10 mouse cellular contexts compared by ENCODE assay signal in the genomic region with DNA sequence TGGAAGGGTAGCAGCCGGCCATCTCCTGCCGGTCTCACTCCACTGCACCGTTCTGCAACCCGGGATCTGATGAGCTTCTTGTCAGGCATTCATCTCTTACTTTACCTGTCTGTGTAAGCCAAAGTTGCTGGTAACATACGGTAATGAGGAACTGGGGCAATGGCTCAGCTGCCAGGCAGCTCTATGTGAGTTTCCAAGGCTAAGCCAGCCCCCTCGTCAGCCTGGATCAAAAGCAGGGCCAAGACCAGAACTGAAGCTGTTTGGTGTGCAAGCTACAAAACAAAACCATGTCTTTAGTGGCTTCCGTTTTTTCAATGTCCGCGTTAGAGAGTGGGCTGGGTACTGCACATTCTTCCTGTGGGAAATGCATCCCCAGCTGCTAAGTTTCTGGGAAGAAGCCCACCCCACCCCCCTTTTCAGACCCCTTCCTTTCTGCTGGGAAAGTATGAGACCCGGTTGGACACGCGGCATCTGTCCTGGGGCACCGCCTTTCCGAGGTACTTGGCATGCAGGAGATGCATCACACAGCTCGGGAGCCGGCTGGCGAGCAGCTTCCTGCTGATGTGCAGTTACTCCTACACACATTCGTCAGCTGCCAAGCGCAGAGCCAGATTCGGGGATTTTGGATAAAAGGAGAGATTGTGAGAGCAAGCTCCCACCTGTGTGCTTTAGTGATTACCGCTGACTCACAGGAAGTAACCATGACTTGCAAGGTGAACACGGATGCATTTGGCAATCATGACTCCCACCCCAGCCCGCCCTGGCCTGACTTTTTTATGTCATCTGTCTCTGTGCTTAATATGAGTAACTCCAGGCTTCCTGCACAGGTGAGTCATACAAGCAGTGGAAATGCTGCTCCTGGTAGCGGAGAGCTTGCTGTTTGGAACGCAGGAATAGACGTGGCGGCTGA. TPM values are rescaled to one million over a fixed set of nuclear protein-coding genes. Genes with fewer than 3 reads are reported as not detected.
DNase-seq lines count a peak whose midpoint lies in the region; ATAC-seq and TF ChIP-seq lines count a peak whose summit lies in the region.
"Had no signal": no experiment of that assay in that cellular context is flagged by ENCODE, and none has a peak within 500 bp of the region (broad histone marks: within the 10 kb centered on the region; RNA-seq: fewer than 3 reads in every experiment).

No protein-coding gene starts in this region.

- H3K79me2 ChIP-seq in heart, adult 2 months (replicated peaks; ENCODE audit: control insufficient read depth, insufficient read depth, low read length) = no peaks in the 10 kb centered on the region

- no peaks in the 10 kb centered on the region for H3K27me3 ChIP-seq in heart, adult 2 months (ENCODE audit: control insufficient read depth, insufficient read depth, low read length)
- no peaks in the 10 kb centered on the region for H3K27me3 ChIP-seq in hindbrain, embryonic 15.5 days
- peaks cover 28% of the 10 kb centered on the region for H3K27me3 ChIP-seq in liver, embryonic 11.5 days (replicated peaks; ENCODE audit: control insufficient read depth, insufficient read depth, low read length)

- intact Hi-C loops in heart, adult 2 months (cut with DNase I) = no loop called here
- intact Hi-C loops in left cerebral cortex, postnatal 36 days (cut with DNase I) = no loop called here

- H3K27ac ChIP-seq in heart, adult 2 months = no peak overlapping the region
- peak overlapping the region; percentile 32 for H3K27ac ChIP-seq in hindbrain, embryonic 15.5 days (replicated peaks)
- H3K27ac ChIP-seq in liver, embryonic 11.5 days (ENCODE audit: low read depth, low read length) = no peak overlapping the region; the same call in 1 of the 2 replicates
- H3K27ac ChIP-seq: kidney, postnatal 0 days had no signal

- TF ChIP-seq POLR2A in heart, adult 2 months (IDR thresholded peaks at IDR 0.05; ENCODE audit: insufficient read depth, low read depth, low read length) = no peak

- WGBS in heart, adult 2 months = 56% methylated on average over 27 of the region's 27 CpGs
- 51% methylated on average over 27 of the region's 27 CpGs for WGBS in hindbrain, embryonic 15.5 days
- 66% methylated on average over 27 of the region's 27 CpGs for WGBS in liver, embryonic 11.5 days

- no peak overlapping the region for H3K4me3 ChIP-seq in heart, adult 2 months
- H3K4me3 ChIP-seq in hindbrain, embryonic 15.5 days = no peak overlapping the region
- H3K4me3 ChIP-seq in liver, embryonic 11.5 days (ENCODE audit: low read depth, low read length) = no peak overlapping the region

- peaks cover 5% of the 10 kb centered on the region; the same call in 1 of the 2 replicates for H3K4me1 ChIP-seq in heart, adult 2 months (ENCODE audit: control insufficient read depth, insufficient read depth, low read length)
- H3K4me1 ChIP-seq in hindbrain, embryonic 15.5 days (replicated peaks) = peaks cover 28% of the 10 kb centered on the region
- H3K4me1 ChIP-seq in liver, embryonic 11.5 days (replicated peaks; ENCODE audit: control insufficient read depth, insufficient read depth, low read length) = peaks cover 21% of the 10 kb centered on the region

- DNase-seq in heart, adult 11 months = peak; percentile 89
- DNase-seq in heart, adult 2 months = no peak
- peak; percentile 60 for DNase-seq in MN1 (ENCODE audit: low spot score)
- DNase-seq in left cerebral cortex, postnatal 36 days (ENCODE audit: low spot score in 2 of 2) = peak; percentile 84
- no peak for DNase-seq in liver, embryonic 11.5 days (ENCODE audit: low spot score)
- no peak for DNase-seq in spleen, adult 18-20 months
- DNase-seq: embryo, embryonic 11 days had no signal

- ATAC-seq in hindbrain, embryonic 15.5 days (ENCODE audit: low FRiP score, low read depth) = no peak
- ATAC-seq in liver, embryonic 11.5 days (replicated peaks; ENCODE audit: low FRiP score) = no peak
- ATAC-seq in erythroid progenitor cell, adult 5-6 weeks (replicated peaks; ENCODE audit: low FRiP score, poor library complexity, severe bottlenecking) = no peak

- TF ChIP-seq CTCF in heart, adult 2 months (IDR thresholded peaks at IDR 0.05) = no peak

- H3K9me3 ChIP-seq in hindbrain, embryonic 15.5 days = no peaks in the 10 kb centered on the region
- H3K9me3 ChIP-seq in liver, embryonic 11.5 days (ENCODE audit: control insufficient read depth, low read length) = no peaks in the 10 kb centered on the region

- no peak overlapping the region for H3K4me2 ChIP-seq in hindbrain, embryonic 15.5 days
- H3K4me2 ChIP-seq in liver, embryonic 11.5 days = no peak overlapping the region

- no peak for TF ChIP-seq EP300 in heart, adult 2 months (IDR thresholded peaks at IDR 0.05; ENCODE audit: insufficient read depth, low read depth, low read length)

- no peak overlapping the region for H3K9ac ChIP-seq in heart, adult 2 months (ENCODE audit: low read depth, low read length)
- no peak overlapping the region for H3K9ac ChIP-seq in hindbrain, embryonic 15.5 days
- H3K9ac ChIP-seq in liver, embryonic 11.5 days (ENCODE audit: low read depth, low read length) = no peak overlapping the region

- no peaks in the 10 kb centered on the region; the same call in 1 of the 2 replicates for H3K36me3 ChIP-seq in heart, adult 2 months (ENCODE audit: control insufficient read depth, insufficient read depth, low read length)
- peaks cover 25% of the 10 kb centered on the region for H3K36me3 ChIP-seq in hindbrain, embryonic 15.5 days
- peaks cover 26% of the 10 kb centered on the region for H3K36me3 ChIP-seq in liver, embryonic 11.5 days (ENCODE audit: control insufficient read depth, insufficient read depth, low read length)

RNA-seq across cellular contexts. Expression of a gene that starts 3.2 kb away (rescaled TPM):
- not detected for total RNA-seq in heart, adult 2 months (2021)
- polyA plus RNA-seq in heart, adult 2 months (2012; rRNA removed) = 0.16 and 0.20 TPM in 2 replicates
- 16.5 and 20.3 TPM in 2 replicates for polyA plus RNA-seq in hindbrain, embryonic 15.5 days (2015; fragmentation: Nextera tagmentation; extraction: Ambion mirVana)
- total RNA-seq in left cerebral cortex, postnatal 36 days (2021) = 10 to 100 TPM; 66.7 to 74.0 TPM
- polyA plus RNA-seq in liver, embryonic 11.5 days (2014; fragmentation: Nextera tagmentation; extraction: Ambion mirVana) = 0.81 and 0.99 TPM in 2 replicates
- total RNA-seq in erythroid progenitor cell, adult 5-6 weeks (2015; ENCODE audit: low replicate concordance) = 1.8 and 3.8 TPM in 2 replicates
- total RNA-seq in erythroid progenitor cell, adult 5-6 weeks (2017; ENCODE audit: low replicate concordance) = 3.5 and 3.8 TPM in 2 replicates

RNA-seq across cellular contexts. Expression of a gene that starts 3.2 kb away (rescaled TPM):
- under 1 TPM in 1 of 2 experiments, not detected in 1; 0.18 TPM for total RNA-seq in heart, adult 2 months (2021)
- 0.29 and 0.55 TPM in 2 replicates for polyA plus RNA-seq in heart, adult 2 months (2012; rRNA removed)
- polyA plus RNA-seq in hindbrain, embryonic 15.5 days (2015; fragmentation: Nextera tagmentation; extraction: Ambion mirVana) = 3.9 and 4.5 TPM in 2 replicates
- 10 to 100 TPM; 24.5 to 29.4 TPM for total RNA-seq in left cerebral cortex, postnatal 36 days (2021)
- 0.34 and 0.58 TPM in 2 replicates for polyA plus RNA-seq in liver, embryonic 11.5 days (2014; fragmentation: Nextera tagmentation; extraction: Ambion mirVana)
- 0.72 and 2.5 TPM in 2 replicates for total RNA-seq in erythroid progenitor cell, adult 5-6 weeks (2015; ENCODE audit: low replicate concordance)
- 1.3 TPM in 1 of 2 replicates, not detected in the other for total RNA-seq in erythroid progenitor cell, adult 5-6 weeks (2017; ENCODE audit: low replicate concordance)

RNA-seq across cellular contexts. Expression of a gene that starts 30.9 kb away (rescaled TPM):
- total RNA-seq in heart, adult 2 months (2021) = 10 to 100 TPM; 74.7 to 85.0 TPM
- 48.0 and 83.9 TPM in 2 replicates for polyA plus RNA-seq in heart, adult 2 months (2012; rRNA removed)
- 173 and 185 TPM in 2 replicates for polyA plus RNA-seq in hindbrain, embryonic 15.5 days (2015; fragmentation: Nextera tagmentation; extraction: Ambion mirVana)
- total RNA-seq in left cerebral cortex, postnatal 36 days (2021) = 100 to 1,000 TPM; 178 to 184 TPM
- polyA plus RNA-seq in liver, embryonic 11.5 days (2014; fragmentation: Nextera tagmentation; extraction: Ambion mirVana) = 78.3 and 80.4 TPM in 2 replicates
- 196 and 200 TPM in 2 replicates for total RNA-seq in erythroid progenitor cell, adult 5-6 weeks (2015; ENCODE audit: low replicate concordance)
- total RNA-seq in erythroid progenitor cell, adult 5-6 weeks (2017; ENCODE audit: low replicate concordance) = 276 and 356 TPM in 2 replicates

RNA-seq across cellular contexts. Expression of a gene that starts 57.5 kb away (rescaled TPM):
- 10 to 100 TPM; 63.2 to 68.9 TPM for total RNA-seq in heart, adult 2 months (2021)
- polyA plus RNA-seq in heart, adult 2 months (2012; rRNA removed) = 84.4 and 96.9 TPM in 2 replicates
- polyA plus RNA-seq in hindbrain, embryonic 15.5 days (2015; fragmentation: Nextera tagmentation; extraction: Ambion mirVana) = 210 and 220 TPM in 2 replicates
- 10 to 100 TPM; 84.1 to 91.4 TPM for total RNA-seq in left cerebral cortex, postnatal 36 days (2021)
- polyA plus RNA-seq in liver, embryonic 11.5 days (2014; fragmentation: Nextera tagmentation; extraction: Ambion mirVana) = 276 and 295 TPM in 2 replicates
- total RNA-seq in erythroid progenitor cell, adult 5-6 weeks (2015; ENCODE audit: low replicate concordance) = 65.6 and 81.3 TPM in 2 replicates
- 34.7 and 39.8 TPM in 2 replicates for total RNA-seq in erythroid progenitor cell, adult 5-6 weeks (2017; ENCODE audit: low replicate concordance)

Comparison
In these comparisons a context has a peak if more than half of its experiments do, and no peak if none do; other contexts are left out.
1. DNase-seq: peak in heart, adult 11 months (single experiment), MN1 (single experiment) and left cerebral cortex, postnatal 36 days (2 of 2); none in heart, adult 2 months (0 of 2), liver, embryonic 11.5 days (single experiment) and spleen, adult 18-20 months (0 of 2).
2. RNA of a gene that starts 3.2 kb away (total RNA-seq): 66.7 to 74.0 TPM in left cerebral cortex, postnatal 36 days; 1.8 to 3.8 TPM in erythroid progenitor cell, adult 5-6 weeks and not detected in heart, adult 2 months; every median in the first group is over 10 times any median in the second.
3. RNA of a gene that starts 3.2 kb away (total RNA-seq): 24.5 to 29.4 TPM in left cerebral cortex, postnatal 36 days; 0.72 to 2.5 TPM in erythroid progenitor cell, adult 5-6 weeks and 0.18 TPM in heart, adult 2 months; every median in the first group is over 4 times any median in the second.